ENCODE assay signal across 10 mouse cellular contexts in genomic region chr17:35833239-35833751, GRCm38 (mm10). TPM values are rescaled to one million over a fixed set of nuclear protein-coding genes. Genes with fewer than 3 reads are reported as not detected.
A peak's percentile ranks its signal among the peaks of the same experiment; 100 is the strongest.
DNase-seq lines count a peak whose midpoint lies in the region; ATAC-seq and TF ChIP-seq lines count a peak whose summit lies in the region.
"Had no signal": no experiment of that assay in that cellular context is flagged by ENCODE, and none has a peak within 500 bp of the region (broad histone marks: within the 10 kb centered on the region; RNA-seq: fewer than 3 reads in every experiment).

No protein-coding gene starts in this region.

- no peak overlapping the region for H3K9ac ChIP-seq in midbrain, embryonic 15.5 days
- H3K9ac ChIP-seq in hindbrain, postnatal 0 days (replicated peaks; ENCODE audit: low read length) = no peak overlapping the region

- peaks cover 75% of the 10 kb centered on the region for H3K36me3 ChIP-seq in midbrain, embryonic 10.5 days
- peaks cover 32% of the 10 kb centered on the region for H3K36me3 ChIP-seq in midbrain, embryonic 15.5 days (replicated peaks)
- H3K36me3 ChIP-seq in hindbrain, postnatal 0 days (ENCODE audit: insufficient read depth, low read length) = peaks cover 28% of the 10 kb centered on the region

- ATAC-seq in midbrain, embryonic 15.5 days (replicated peaks) = no peak
- ATAC-seq in hindbrain, postnatal 0 days = no peak
- no peak for ATAC-seq in granulocyte monocyte progenitor cell, adult 5-6 weeks (replicated peaks; ENCODE audit: poor library complexity, severe bottlenecking)

- H3K27ac ChIP-seq in midbrain, embryonic 10.5 days (replicated peaks) = no peak overlapping the region
- H3K27ac ChIP-seq in midbrain, embryonic 15.5 days = no peak overlapping the region
- H3K27ac ChIP-seq in hindbrain, postnatal 0 days = no peak overlapping the region

- no peaks in the 10 kb centered on the region for H3K27me3 ChIP-seq in midbrain, embryonic 10.5 days (ENCODE audit: low read depth, poor library complexity, severe bottlenecking)
- H3K27me3 ChIP-seq in midbrain, embryonic 15.5 days (replicated peaks) = no peaks in the 10 kb centered on the region
- H3K27me3 ChIP-seq in hindbrain, postnatal 0 days (ENCODE audit: insufficient read depth, low read length) = no peaks in the 10 kb centered on the region

- peak overlapping the region; percentile 16; the same call in 1 of the 2 replicates for H3K4me3 ChIP-seq in midbrain, embryonic 10.5 days
- H3K4me3 ChIP-seq in midbrain, embryonic 15.5 days = no peak overlapping the region
- no peak overlapping the region for H3K4me3 ChIP-seq in hindbrain, postnatal 0 days (ENCODE audit: low read length)

- peaks cover 38% of the 10 kb centered on the region for H3K4me1 ChIP-seq in midbrain, embryonic 10.5 days
- H3K4me1 ChIP-seq in midbrain, embryonic 15.5 days = peaks cover 42% of the 10 kb centered on the region
- H3K4me1 ChIP-seq in hindbrain, postnatal 0 days (ENCODE audit: insufficient read depth, low read length) = peaks cover 13% of the 10 kb centered on the region; the same call in 1 of the 2 replicates

- intact Hi-C loops in gastrocnemius, postnatal 14 days (cut with DNase I; ENCODE audit: low total_unique reads) = no loop called here

- H3K9me3 ChIP-seq in midbrain, embryonic 10.5 days (replicated peaks) = no peaks in the 10 kb centered on the region
- no peaks in the 10 kb centered on the region for H3K9me3 ChIP-seq in midbrain, embryonic 15.5 days
- H3K9me3 ChIP-seq in hindbrain, postnatal 0 days (ENCODE audit: low read length) = no peaks in the 10 kb centered on the region

- peak; percentile 20 for DNase-seq in gastrocnemius, postnatal 10 days
- DNase-seq in gastrocnemius, postnatal 14 days = no peak
- no peak for DNase-seq in midbrain, embryonic 10.5 days (ENCODE audit: low spot score)
- DNase-seq in hindbrain, postnatal 0 days (ENCODE audit: low spot score) = peak; percentile 27
- DNase-seq in gastrocnemius, adult 8-10 months (ENCODE audit: low spot score in 2 of 2) = no peak
- DNase-seq in urinary bladder, postnatal 14 days (ENCODE audit: low spot score) = no peak
- DNase-seq: right cerebral cortex, postnatal 4 days; thymus, adult 2 months had no signal

- WGBS in midbrain, embryonic 10.5 days = 29% methylated on average over 5 of the region's 5 CpGs
- 25% methylated on average over 5 of the region's 5 CpGs for WGBS in midbrain, embryonic 15.5 days
- 20% methylated on average over 5 of the region's 5 CpGs for WGBS in hindbrain, postnatal 0 days

- no peak for TF ChIP-seq CTCF in hindbrain, postnatal 0 days (IDR thresholded peaks at IDR 0.05; ENCODE audit: low read depth)

- H3K4me2 ChIP-seq in midbrain, embryonic 15.5 days = no peak overlapping the region; the same call in 1 of the 2 replicates
- H3K4me2 ChIP-seq in hindbrain, postnatal 0 days (ENCODE audit: low read depth, low read length) = no peak overlapping the region

RNA-seq across cellular contexts. Expression of gene Tubb5, which starts 4.8 kb away (rescaled TPM):
- 100 to 1,000 TPM; 205 to 251 TPM for total RNA-seq in gastrocnemius, postnatal 10 days (2021)
- total RNA-seq in gastrocnemius, postnatal 14 days (2021) = 100 to 1,000 TPM in 1 of 2 experiments, 10 to 100 TPM in 1; 95.6 to 123 TPM
- 1,574 and 1,617 TPM in 2 replicates for polyA plus RNA-seq in midbrain, embryonic 10.5 days (2016; fragmentation: Nextera tagmentation; extraction: Ambion mirVana)
- 1,854 and 1,858 TPM in 2 replicates for polyA plus RNA-seq in midbrain, embryonic 15.5 days (2015; fragmentation: Nextera tagmentation; extraction: Ambion mirVana)
- 3,311 and 3,326 TPM in 2 replicates for total RNA-seq in hindbrain, postnatal 0 days (2014; rRNA removed)
- polyA plus RNA-seq in hindbrain, postnatal 0 days (2015; fragmentation: Nextera tagmentation; extraction: Ambion mirVana) = 1,502 and 1,606 TPM in 2 replicates
- total RNA-seq in granulocyte monocyte progenitor cell, adult 5-6 weeks (2014; fragmentation: Nextera tagmentation) = 640 and 699 TPM in 2 replicates
- total RNA-seq in granulocyte monocyte progenitor cell, adult 5-6 weeks (2017) = 874 and 1,022 TPM in 2 replicates
- total RNA-seq in gastrocnemius, adult 8-10 months (2022) = 10 to 100 TPM; 26.7 to 34.5 (median 28.3) TPM

RNA-seq across cellular contexts. Expression of gene Mdc1, which starts 8.0 kb away (rescaled TPM):
- 10 to 100 TPM; 10.1 to 14.6 TPM for total RNA-seq in gastrocnemius, postnatal 10 days (2021)
- total RNA-seq in gastrocnemius, postnatal 14 days (2021) = 1 to 10 TPM; 5.4 to 6.9 TPM
- polyA plus RNA-seq in midbrain, embryonic 10.5 days (2016; fragmentation: Nextera tagmentation; extraction: Ambion mirVana) = 21.1 and 21.7 TPM in 2 replicates
- 9.0 and 10.7 TPM in 2 replicates for polyA plus RNA-seq in midbrain, embryonic 15.5 days (2015; fragmentation: Nextera tagmentation; extraction: Ambion mirVana)
- 14.7 and 26.7 TPM in 2 replicates for total RNA-seq in hindbrain, postnatal 0 days (2014; rRNA removed)
- polyA plus RNA-seq in hindbrain, postnatal 0 days (2015; fragmentation: Nextera tagmentation; extraction: Ambion mirVana) = 3.9 and 4.1 TPM in 2 replicates
- 103 and 159 TPM in 2 replicates for total RNA-seq in granulocyte monocyte progenitor cell, adult 5-6 weeks (2014; fragmentation: Nextera tagmentation)
- total RNA-seq in granulocyte monocyte progenitor cell, adult 5-6 weeks (2017) = 23.7 and 28.6 TPM in 2 replicates
- 1 to 10 TPM; 3.2 to 5.0 (median 4.0) TPM for total RNA-seq in gastrocnemius, adult 8-10 months (2022)

RNA-seq across cellular contexts. Expression of gene Flot1, which starts 10.3 kb away (rescaled TPM):
- total RNA-seq in gastrocnemius, postnatal 10 days (2021) = 10 to 100 TPM; 38.8 to 41.3 TPM
- 10 to 100 TPM; 39.2 to 40.3 TPM for total RNA-seq in gastrocnemius, postnatal 14 days (2021)
- 54.8 and 59.3 TPM in 2 replicates for polyA plus RNA-seq in midbrain, embryonic 10.5 days (2016; fragmentation: Nextera tagmentation; extraction: Ambion mirVana)
- 86.8 and 98.0 TPM in 2 replicates for polyA plus RNA-seq in midbrain, embryonic 15.5 days (2015; fragmentation: Nextera tagmentation; extraction: Ambion mirVana)
- total RNA-seq in hindbrain, postnatal 0 days (2014; rRNA removed) = 94.1 and 142 TPM in 2 replicates
- 162 TPM in 2 replicates for polyA plus RNA-seq in hindbrain, postnatal 0 days (2015; fragmentation: Nextera tagmentation; extraction: Ambion mirVana)
- 66.8 and 109 TPM in 2 replicates for total RNA-seq in granulocyte monocyte progenitor cell, adult 5-6 weeks (2014; fragmentation: Nextera tagmentation)
- total RNA-seq in granulocyte monocyte progenitor cell, adult 5-6 weeks (2017) = 58.3 and 63.6 TPM in 2 replicates
- total RNA-seq in gastrocnemius, adult 8-10 months (2022) = 10 to 100 TPM; 52.6 to 67.2 (median 55.9) TPM

RNA-seq across cellular contexts. Expression of gene Ier3, which starts 11.8 kb away (rescaled TPM):
- total RNA-seq in gastrocnemius, postnatal 10 days (2021) = 1 to 10 TPM; 4.5 to 5.8 TPM
- total RNA-seq in gastrocnemius, postnatal 14 days (2021) = 1 to 10 TPM; 4.6 to 5.4 TPM
- polyA plus RNA-seq in midbrain, embryonic 10.5 days (2016; fragmentation: Nextera tagmentation; extraction: Ambion mirVana) = 3.0 and 3.7 TPM in 2 replicates
- polyA plus RNA-seq in midbrain, embryonic 15.5 days (2015; fragmentation: Nextera tagmentation; extraction: Ambion mirVana) = 9.7 and 9.9 TPM in 2 replicates
- total RNA-seq in hindbrain, postnatal 0 days (2014; rRNA removed) = 13.7 and 19.4 TPM in 2 replicates
- 18.3 and 19.4 TPM in 2 replicates for polyA plus RNA-seq in hindbrain, postnatal 0 days (2015; fragmentation: Nextera tagmentation; extraction: Ambion mirVana)
- 4.6 and 18.1 TPM in 2 replicates for total RNA-seq in granulocyte monocyte progenitor cell, adult 5-6 weeks (2014; fragmentation: Nextera tagmentation)
- 44.3 and 53.7 TPM in 2 replicates for total RNA-seq in granulocyte monocyte progenitor cell, adult 5-6 weeks (2017)
- total RNA-seq in gastrocnemius, adult 8-10 months (2022) = 1 to 10 TPM; 5.6 to 7.8 (median 6.6) TPM

RNA-seq across cellular contexts. Expression of gene Nrm, which starts 27.8 kb away (rescaled TPM):
- 1 to 10 TPM; 7.8 to 9.7 TPM for total RNA-seq in gastrocnemius, postnatal 10 days (2021)
- total RNA-seq in gastrocnemius, postnatal 14 days (2021) = 1 to 10 TPM; 4.8 TPM
- polyA plus RNA-seq in midbrain, embryonic 10.5 days (2016; fragmentation: Nextera tagmentation; extraction: Ambion mirVana) = 80.0 and 84.5 TPM in 2 replicates
- polyA plus RNA-seq in midbrain, embryonic 15.5 days (2015; fragmentation: Nextera tagmentation; extraction: Ambion mirVana) = 18.6 and 18.9 TPM in 2 replicates
- total RNA-seq in hindbrain, postnatal 0 days (2014; rRNA removed) = 14.7 and 27.2 TPM in 2 replicates
- polyA plus RNA-seq in hindbrain, postnatal 0 days (2015; fragmentation: Nextera tagmentation; extraction: Ambion mirVana) = 24.6 and 25.7 TPM in 2 replicates
- total RNA-seq in granulocyte monocyte progenitor cell, adult 5-6 weeks (2014; fragmentation: Nextera tagmentation) = 66.8 and 88.9 TPM in 2 replicates
- total RNA-seq in granulocyte monocyte progenitor cell, adult 5-6 weeks (2017) = 41.5 and 46.0 TPM in 2 replicates
- 1 to 10 TPM in 2 of 4 experiments, under 1 TPM in 2; 0.52 to 2.6 (median 1.4) TPM for total RNA-seq in gastrocnemius, adult 8-10 months (2022)

Comparison
In these comparisons a context has a peak if more than half of its experiments do, and no peak if none do; other contexts are left out.
1. DNase-seq: peak in gastrocnemius, postnatal 10 days (single experiment) and hindbrain, postnatal 0 days (single experiment); none in gastrocnemius, postnatal 14 days (single experiment), midbrain, embryonic 10.5 days (single experiment), gastrocnemius, adult 8-10 months (0 of 2) and urinary bladder, postnatal 14 days (single experiment).